ENCODE assay signal across 27 mouse cellular contexts in genomic region chr6:33261606-33262005, GRCm38 (mm10).
"Had no signal": no experiment of that assay in that cellular context is flagged by ENCODE, and none has a peak within 500 bp of the region (broad histone marks: within the 10 kb centered on the region; RNA-seq: fewer than 3 reads in every experiment).

No protein-coding gene starts in this region.

- ATAC-seq: hindbrain, embryonic 16.5 days; intestine, embryonic 16.5 days had no signal

- DNase-seq: gastrocnemius, adult 2 months; gastrocnemius, postnatal 10 days; gastrocnemius, postnatal 36 days; heart, adult 11 months; heart, adult 2 months; heart, postnatal 14 days; heart, postnatal 36 days; kidney, adult 11 months; kidney, adult 2 months; kidney, adult 9 months; kidney, postnatal 14 days; kidney, postnatal 36 days; layer of hippocampus, adult 9-11 months; layer of hippocampus, postnatal 36 days; liver; liver, embryonic 13.5 days had no signal

- H3K4me3 ChIP-seq: gastrocnemius, adult 2 months; heart, adult 2 months; heart, embryonic 13.5 days; heart, embryonic 15.5 days; kidney, embryonic 15.5 days; limb, embryonic 12.5 days; liver, embryonic 13.5 days; liver, embryonic 15.5 days had no signal

- H3K9me3 ChIP-seq: heart, embryonic 13.5 days; heart, embryonic 15.5 days; kidney, embryonic 15.5 days; limb, embryonic 12.5 days; liver, embryonic 13.5 days; liver, embryonic 15.5 days had no signal

- H3K27ac ChIP-seq: gastrocnemius, adult 2 months; heart, adult 2 months; heart, embryonic 13.5 days; heart, embryonic 15.5 days; hindbrain, embryonic 14.5 days; kidney, embryonic 15.5 days; kidney, postnatal 0 days; limb, embryonic 12.5 days; liver, embryonic 13.5 days; liver, embryonic 15.5 days had no signal

- H3K27me3 ChIP-seq: heart, embryonic 13.5 days; heart, embryonic 15.5 days; kidney, embryonic 15.5 days; limb, embryonic 12.5 days; liver, embryonic 13.5 days; liver, embryonic 15.5 days had no signal

- H3K4me2 ChIP-seq: heart, embryonic 11.5 days; heart, embryonic 13.5 days; heart, embryonic 15.5 days; hindbrain, embryonic 14.5 days; kidney, embryonic 15.5 days; limb, embryonic 12.5 days; liver, embryonic 11.5 days; liver, embryonic 13.5 days; liver, embryonic 15.5 days had no signal

- H3K9ac ChIP-seq: heart, embryonic 13.5 days; heart, embryonic 15.5 days; hindbrain, embryonic 14.5 days; kidney, embryonic 15.5 days; limb, embryonic 12.5 days; liver, embryonic 13.5 days; liver, embryonic 15.5 days had no signal
